Mouse (Mus musculus) midbrain, embryonic 14.5 days (tissue): ENCODE measurements around the gene Fndc8. TPM values are rescaled to one million over a fixed set of nuclear protein-coding genes. Genes with fewer than 3 reads are reported as not detected.
"Not testable (repeated sequence)": the region's sequence is repeated elsewhere in the genome, so short reads cannot be mapped to it uniquely, and the experiment has no call there.

ENCODE experiments used
- ATAC-seq: fragments of 200-750 bp; cut with Nextera tagmentation; 2 replicates; pipeline ENCODE4 v1.8.0; 2017; ENCODE audit warnings: moderate number of reproducible peaks, moderate library complexity; ENCODE audit not compliant: low FRiP score, low TSS enrichment
- DNase-seq: peaks from one replicate; pipeline ENCODE4 v3.0.0-alpha.2; 2015
- H3K27ac ChIP-seq: fragments of 300-500 bp; sonication (generic); replicated peaks from 2 replicates; pipeline ENCODE4 v1.5.1; 2014; ENCODE audit warnings: mild to moderate bottlenecking, low read depth, low read length, moderate library complexity
- H3K27me3 ChIP-seq: fragments of 300-500 bp; sonication (generic); 2 replicates; pipeline ENCODE4 v1.6.1; 2014; ENCODE audit warnings: low read length, control low read depth, mixed read lengths; ENCODE audit not compliant: control insufficient read depth, insufficient read depth
- H3K36me3 ChIP-seq: fragments of 300-500 bp; sonication (generic); 2 replicates; pipeline ENCODE4 v1.6.1; 2014; ENCODE audit warnings: low read length, control low read depth; ENCODE audit not compliant: control insufficient read depth, insufficient read depth
- H3K4me1 ChIP-seq: fragments of 300-500 bp; sonication (generic); 2 replicates; pipeline ENCODE4 v1.6.1; 2014; ENCODE audit warnings: mild to moderate bottlenecking, antibody characterized with exemption, low read length, control low read depth; ENCODE audit not compliant: control insufficient read depth, insufficient read depth
- H3K4me2 ChIP-seq: fragments of 300-500 bp; sonication (generic); 2 replicates; pipeline ENCODE4 v1.6.1; 2014; ENCODE audit warnings: mild to moderate bottlenecking, low read length, moderate library complexity
- H3K4me3 ChIP-seq: fragments of 300-500 bp; sonication (generic); replicated peaks from 2 replicates; pipeline ENCODE4 v1.5.1; 2014; ENCODE audit warnings: low read depth, low read length
- H3K9ac ChIP-seq: fragments of 300-500 bp; sonication (generic); replicated peaks from 2 replicates; pipeline ENCODE4 v1.6.1; 2014; ENCODE audit warnings: mild to moderate bottlenecking, low read length, moderate library complexity
- H3K9me3 ChIP-seq: fragments of 300-500 bp; sonication (generic); 2 replicates; pipeline ENCODE4 v1.6.1; 2016; ENCODE audit warnings: low read length, control low read depth, mixed read lengths; ENCODE audit not compliant: control insufficient read depth
- WGBS: fragments of 180-500 bp; shearing (Covaris S2); extraction: QIAGEN DNeasy Blood & Tissue Kit; methylation state at CpG from one replicate; pipeline ENCODE4 v1.1.7; 2014; 5-methylcytosine and 5-hydroxymethylcytosine counted together
- polyA plus RNA-seq: library from polyadenylated mRNA; unstranded; fragments of >200 nt; fragmentation: Nextera tagmentation; extraction: Ambion mirVana; gene quantifications from 2 replicates; pipeline ENCODE4 v1.2.1, GENCODE M21; 2014

The Fndc8 gene
- polyA plus RNA-seq, 1 experiment from 2014 or later = 0.38 TPM

DNA sequence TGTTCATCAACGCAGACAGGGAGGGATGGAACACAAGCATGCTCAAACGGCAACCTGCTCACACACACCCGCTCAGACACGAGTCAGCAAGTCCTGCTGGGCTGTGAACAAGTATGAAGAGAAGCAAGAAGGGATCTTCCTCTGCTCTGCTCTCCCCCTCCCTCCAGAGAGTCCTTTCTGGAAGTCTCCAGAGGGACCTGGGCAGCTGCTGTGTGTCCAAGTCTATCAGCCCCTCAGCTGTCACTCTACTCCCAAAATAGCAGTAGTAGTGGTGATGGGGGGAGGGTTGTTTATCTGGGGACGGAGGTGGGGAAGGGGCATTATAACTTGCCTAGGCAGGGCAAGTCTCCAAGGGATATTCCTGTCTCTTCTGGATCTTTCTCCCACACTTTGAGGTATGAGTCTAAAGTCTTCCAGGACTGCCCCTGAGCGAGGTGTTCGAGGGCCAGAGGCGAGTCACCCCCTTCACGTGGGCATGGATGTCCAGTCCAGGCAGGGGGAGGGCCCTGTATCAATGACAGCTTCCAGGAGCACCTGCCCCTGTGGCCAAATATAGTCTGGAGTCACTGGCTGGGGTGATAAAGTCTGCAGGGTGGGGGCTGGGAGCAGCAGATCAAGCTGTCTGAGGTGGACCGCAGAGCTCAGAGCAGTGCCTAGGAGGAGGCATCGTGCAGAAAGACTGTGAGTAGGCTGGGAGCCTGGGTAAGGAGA is 18.9 kb downstream of the Fndc8 start:
- Histone ChIP-seq H3K4me3 (no peak overlapping the region), H3K4me1 (peaks cover 7% of the 10 kb centered on the region), H3K4me2 (no peak overlapping the region), H3K36me3 (peaks cover 7% of the 10 kb centered on the region), H3K9ac (no peak overlapping the region), H3K27me3 (no peaks in the 10 kb centered on the region), H3K27ac (no peak overlapping the region), H3K9me3 (no peaks in the 10 kb centered on the region)
- ATAC-seq (no peak), DNase-seq (no peak)
- 84% methylated on average over 11 of the region's 11 CpGs for WGBS

DNA sequence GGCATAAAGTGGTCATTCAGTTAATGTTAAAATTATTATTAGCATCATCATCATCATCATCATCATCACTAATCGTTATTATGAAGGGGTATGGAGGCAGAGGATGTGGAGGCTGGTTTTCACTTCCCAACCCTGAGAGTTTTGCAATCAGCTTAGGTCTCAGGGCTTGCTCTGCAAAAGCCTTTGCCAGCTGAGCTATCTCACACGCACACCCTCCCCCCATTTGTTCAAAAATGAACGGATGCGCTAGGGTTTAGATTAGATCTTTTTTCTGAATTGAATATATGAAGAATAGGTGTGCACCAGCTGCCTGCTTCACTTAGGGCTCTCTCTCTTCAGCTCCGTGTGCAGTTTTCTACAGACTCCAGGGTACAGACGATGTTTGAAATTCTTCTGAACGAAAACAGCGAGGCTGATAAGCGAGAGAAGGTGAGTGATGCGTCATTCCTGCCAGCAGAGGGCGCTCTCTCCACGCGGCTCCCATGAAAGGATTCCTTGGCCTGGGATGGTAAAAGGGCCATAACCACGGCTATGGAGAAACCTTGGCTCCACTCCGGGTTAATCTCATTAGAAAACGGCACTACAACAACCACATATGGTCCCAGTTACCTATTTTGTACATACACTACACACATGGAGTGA is 22.9 kb downstream of the Fndc8 start:
- no peak overlapping the region for H3K9ac ChIP-seq
- no peaks in the 10 kb centered on the region for H3K4me1 ChIP-seq
- DNase-seq (peak; percentile 93), ATAC-seq (no peak)
- H3K9me3 ChIP-seq = no peaks in the 10 kb centered on the region
- no peaks in the 10 kb centered on the region for H3K27me3 ChIP-seq
- H3K27ac ChIP-seq = no peak overlapping the region
- no peak overlapping the region for H3K4me3 ChIP-seq
- H3K36me3 ChIP-seq = no peaks in the 10 kb centered on the region
- H3K4me2 ChIP-seq = peak overlapping the region; percentile 38
- WGBS = 8% methylated on average over 16 of the region's 16 CpGs

DNA sequence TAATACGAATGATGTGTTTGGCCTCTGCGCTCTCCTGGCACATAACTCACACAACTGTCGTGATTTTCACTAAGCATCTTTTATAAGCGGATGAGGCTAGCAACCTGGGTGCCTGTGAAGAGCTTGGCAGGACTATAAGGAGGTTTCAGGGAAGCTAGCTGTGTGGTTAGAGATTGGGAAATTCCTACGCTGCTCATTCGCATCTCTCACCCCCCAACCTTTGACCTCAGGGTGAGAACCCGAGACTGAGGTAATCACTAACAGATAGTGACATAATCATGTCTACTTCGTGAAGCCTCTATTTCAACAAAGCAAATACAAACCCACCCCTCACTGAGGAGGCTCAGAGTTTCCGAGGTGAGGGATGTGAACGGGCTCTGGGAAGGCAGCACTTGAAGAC is 28.8 kb downstream of the Fndc8 start:
- no peaks in the 10 kb centered on the region for H3K36me3 ChIP-seq
- H3K9me3 ChIP-seq = no peaks in the 10 kb centered on the region
- no peaks in the 10 kb centered on the region for H3K4me1 ChIP-seq
- H3K27ac ChIP-seq = no peak overlapping the region
- ATAC-seq = no peak
- H3K4me3 ChIP-seq = no peak overlapping the region
- WGBS = 64% methylated on average over 10 of the region's 10 CpGs
- no peak for DNase-seq
- no peak overlapping the region for H3K4me2 ChIP-seq
- no peak overlapping the region for H3K9ac ChIP-seq
- no peaks in the 10 kb centered on the region for H3K27me3 ChIP-seq

DNA sequence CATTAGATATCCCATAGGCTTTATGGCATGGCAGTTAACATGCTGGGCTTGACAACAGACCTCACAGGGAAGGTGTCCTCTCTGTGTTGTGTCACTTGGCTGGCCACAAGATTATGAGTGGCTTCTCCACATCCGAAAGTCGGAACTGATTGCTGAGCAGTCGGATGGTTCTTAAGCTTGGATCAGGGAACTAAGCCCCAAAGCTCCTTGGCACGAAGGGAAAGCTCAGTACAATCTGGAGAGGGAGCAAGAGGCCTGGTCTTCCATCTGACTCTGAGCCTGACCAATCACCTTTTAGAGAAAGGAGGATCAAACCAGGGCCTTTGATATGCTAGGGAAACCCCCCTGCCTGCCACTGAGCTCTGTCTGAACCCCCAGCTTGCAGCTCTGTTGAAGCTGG is 29.8 kb downstream of the Fndc8 start:
- Histone ChIP-seq H3K4me3 (no peak overlapping the region), H3K4me2 (no peak overlapping the region), H3K36me3 (no peaks in the 10 kb centered on the region), H3K27me3 (0 out of 2 replicates have a peak, but pooled peaks cover 3% of the 10 kb centered on the region), H3K9ac (no peak overlapping the region), H3K27ac (no peak overlapping the region), H3K9me3 (no peaks in the 10 kb centered on the region), H3K4me1 (no peaks in the 10 kb centered on the region)
- DNase-seq = no peak
- ATAC-seq = no peak
- 64% methylated on average over 4 of the region's 4 CpGs for WGBS

DNA sequence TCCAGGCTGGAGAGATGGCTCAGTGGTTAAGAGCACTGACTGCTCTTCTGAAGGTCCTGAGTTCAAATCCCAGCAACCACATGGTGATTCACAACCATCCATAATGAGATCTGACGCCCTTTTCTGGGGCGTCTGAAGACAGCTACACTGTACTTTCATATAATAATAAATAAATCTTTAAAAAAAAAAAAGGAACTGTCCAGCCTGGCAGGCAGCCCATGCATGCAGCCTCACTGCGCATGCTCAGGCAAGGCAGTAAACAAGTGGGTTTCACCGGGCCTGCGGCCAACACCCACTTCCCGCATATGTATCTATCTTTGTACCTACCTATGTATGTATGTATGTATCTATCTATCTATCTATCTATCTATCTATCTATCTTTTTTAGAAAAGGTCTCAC is 32.0 kb downstream of the Fndc8 start:
- not testable (repeated sequence) for H3K4me1 ChIP-seq, DNase-seq, H3K9me3 ChIP-seq, ATAC-seq, H3K4me2 ChIP-seq, H3K36me3 ChIP-seq, H3K27ac ChIP-seq, H3K9ac ChIP-seq, H3K4me3 ChIP-seq
- H3K27me3 ChIP-seq = peaks cover 13% of the 10 kb centered on the region
- WGBS = 93% methylated on average over 6 of the region's 6 CpGs

DNA sequence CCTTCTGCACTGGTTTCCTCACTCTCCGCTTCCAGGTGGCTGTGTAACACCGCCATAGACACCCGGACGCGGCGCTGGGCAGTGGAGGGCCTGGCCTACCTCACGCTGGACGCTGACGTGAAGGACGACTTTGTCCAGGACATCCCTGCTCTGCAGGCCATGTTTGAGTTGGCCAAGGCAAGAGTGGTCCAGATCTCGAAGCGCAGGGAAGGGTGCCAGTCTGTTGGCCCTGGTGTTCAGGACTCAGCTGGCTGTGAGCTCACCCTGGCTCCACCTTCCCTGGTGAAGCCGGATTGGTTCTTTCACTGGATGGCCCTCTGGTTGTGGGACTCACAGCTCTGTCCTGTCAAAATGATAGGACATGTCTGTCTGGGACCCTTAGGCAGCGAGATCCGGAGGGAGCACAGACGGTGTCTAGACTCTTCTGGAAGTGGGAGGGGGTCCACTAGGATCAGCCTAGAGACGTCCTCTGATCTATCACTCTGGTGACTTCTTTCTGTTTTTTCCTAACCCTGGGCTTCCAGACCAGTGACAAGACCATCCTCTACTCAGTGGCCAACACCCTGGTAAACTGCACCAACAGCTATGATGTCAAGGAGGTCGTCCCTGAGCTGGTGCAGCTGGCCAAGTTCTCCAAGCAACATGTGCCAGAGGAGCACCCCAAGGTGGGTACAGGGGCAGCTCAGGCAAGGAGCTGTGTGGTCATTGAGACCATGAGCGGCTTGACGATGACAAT is 37.1 kb downstream of the Fndc8 start:
- Histone ChIP-seq H3K27me3 (peaks cover 39% of the 10 kb centered on the region), H3K36me3 (no peaks in the 10 kb centered on the region), H3K4me1 (no peaks in the 10 kb centered on the region), H3K4me2 (no peak overlapping the region), H3K9me3 (no peaks in the 10 kb centered on the region), H3K9ac (no peak overlapping the region), H3K4me3 (no peak overlapping the region), H3K27ac (no peak overlapping the region)
- DNase-seq (no peak), ATAC-seq (no peak)
- WGBS = 33% methylated on average over 20 of the region's 20 CpGs

DNA sequence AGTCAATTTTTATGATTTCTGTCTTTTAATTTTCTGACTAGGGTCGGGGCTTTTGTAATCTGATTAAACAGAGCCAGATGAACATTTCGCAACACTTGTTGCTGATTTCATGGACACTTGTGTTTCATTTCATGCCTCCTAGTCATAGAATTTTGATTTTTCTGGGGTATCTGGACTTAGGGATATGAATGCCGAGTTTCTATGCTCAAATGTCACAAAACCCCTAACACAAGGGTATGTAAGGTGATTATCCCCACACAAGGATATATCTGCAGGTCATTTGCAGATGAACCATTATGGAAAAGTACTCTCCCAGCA is 37.7 kb downstream of the Fndc8 start:
- WGBS = 44% methylated on average over 3 of the region's 3 CpGs
- no peak overlapping the region for H3K4me3 ChIP-seq
- peaks cover 44% of the 10 kb centered on the region for H3K27me3 ChIP-seq
- no peaks in the 10 kb centered on the region for H3K4me1 ChIP-seq
- ATAC-seq (no peak), DNase-seq (no peak)
- H3K9ac ChIP-seq = no peak overlapping the region
- H3K36me3 ChIP-seq = no peaks in the 10 kb centered on the region
- no peak overlapping the region for H3K27ac ChIP-seq
- H3K4me2 ChIP-seq = peak overlapping the region; percentile 96; the same call in 1 of the 2 replicates
- no peaks in the 10 kb centered on the region for H3K9me3 ChIP-seq

DNA sequence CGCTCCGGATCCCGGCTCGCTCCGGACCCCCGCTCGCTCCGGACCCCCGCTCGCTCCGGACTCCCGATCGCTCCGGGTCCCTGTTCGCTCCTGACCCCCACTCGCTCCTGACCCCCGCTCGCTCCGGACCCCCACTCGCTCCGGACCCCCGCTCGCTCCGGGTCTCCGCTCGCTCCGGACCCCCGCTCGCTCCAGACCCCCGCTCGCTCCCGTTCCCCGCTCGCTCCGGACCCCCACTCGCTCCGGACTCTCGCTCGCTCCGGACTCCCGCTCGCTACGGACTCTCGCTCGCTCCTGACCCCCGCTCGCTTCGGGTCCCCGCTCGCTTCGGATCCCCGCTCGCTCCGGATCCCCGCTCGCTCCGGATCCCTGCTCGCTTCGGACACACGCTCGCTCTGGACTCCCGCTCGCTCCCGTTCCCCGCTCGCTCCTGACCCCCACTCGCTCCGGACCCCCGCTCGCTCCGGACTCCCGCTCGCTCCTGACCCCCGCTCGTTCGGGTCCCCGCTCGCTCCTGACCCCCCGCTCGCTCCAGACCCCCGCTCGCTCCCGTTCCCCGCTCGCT is 38.5 kb downstream of the Fndc8 start:
- not testable (repeated sequence) for H3K27ac ChIP-seq, H3K9me3 ChIP-seq, H3K36me3 ChIP-seq, H3K4me1 ChIP-seq, ATAC-seq
- H3K27me3 ChIP-seq = peaks cover 49% of the 10 kb centered on the region
- H3K4me3 ChIP-seq = peak overlapping the region; percentile 45
- H3K9ac ChIP-seq = peak overlapping the region; percentile 42
- 1% methylated on average over 84 of the region's 85 CpGs for WGBS
- peak overlapping the region; percentile 96 for H3K4me2 ChIP-seq
- peak; percentile 42 for DNase-seq
